Mouse (Mus musculus): ENCODE data around the gene Snx25.
A peak's percentile ranks its signal among the peaks of the same experiment; 100 is the strongest.

Snx25 gene

GRCm38 (mm10) chr8:46152064-46153031, at the start of gene Snx25:
Gene Snx25, minus strand, starts transcription at chr8:46152159.
- DNase-seq (ENCODE audit: low read depth, low spot score): peak; percentile 44

- DNase-seq (ENCODE audit: low read depth, low spot score): no peak
Measured at GRCm38 (mm10) chr8:46197673-46198072, 45.7 kb upstream of the Snx25 start.

- DNase-seq (ENCODE audit: low read depth, low spot score): no peak
Measured at GRCm38 (mm10) chr8:46196877-46197276, 44.9 kb upstream of the Snx25 start.

GRCm38 (mm10) chr8:46193100-46193499, 41.1 kb upstream of the Snx25 start:
- no peak for DNase-seq (ENCODE audit: low read depth, low spot score)

- peak; percentile 30 for DNase-seq (ENCODE audit: low read depth, low spot score)
Measured at GRCm38 (mm10) chr8:46185361-46185760, 33.4 kb upstream of the Snx25 start.

- no peak for DNase-seq (ENCODE audit: low read depth, low spot score)
Measured at GRCm38 (mm10) chr8:46180136-46180535, 28.2 kb upstream of the Snx25 start.

- no peak for DNase-seq (ENCODE audit: low read depth, low spot score)
Measured at GRCm38 (mm10) chr8:46173651-46174050, 21.7 kb upstream of the Snx25 start.

- no peak for DNase-seq (ENCODE audit: low read depth, low spot score)
Measured at GRCm38 (mm10) chr8:46163870-46164190, 11.9 kb upstream of the Snx25 start.

- DNase-seq (ENCODE audit: low read depth, low spot score): peak; percentile 91
Measured at GRCm38 (mm10) chr8:46162953-46163869, 11.3 kb upstream of the Snx25 start.

GRCm38 (mm10) chr8:46153042-46153441, 1.1 kb upstream of the Snx25 start:
- DNase-seq (ENCODE audit: low read depth, low spot score): no peak

GRCm38 (mm10) chr8:46151202-46152062, 527 bp downstream of the Snx25 start, which contains the start of gene Cfap97:
Gene Cfap97, plus strand, starts transcription at chr8:46151771.
- no peak for DNase-seq (ENCODE audit: low read depth, low spot score)

- no peak for DNase-seq (ENCODE audit: low read depth, low spot score)
Measured at GRCm38 (mm10) chr8:46149782-46150181, 2.2 kb downstream of the Snx25 start.

- no peak for DNase-seq (ENCODE audit: low read depth, low spot score)
Measured at GRCm38 (mm10) chr8:46149306-46149705, 2.7 kb downstream of the Snx25 start.

- DNase-seq (ENCODE audit: low read depth, low spot score): no peak
Measured at GRCm38 (mm10) chr8:46146173-46146572, 5.8 kb downstream of the Snx25 start.

GRCm38 (mm10) chr8:46143924-46144323, 8.0 kb downstream of the Snx25 start:
- no peak for DNase-seq (ENCODE audit: low read depth, low spot score)

GRCm38 (mm10) chr8:46143470-46143869, 8.5 kb downstream of the Snx25 start:
- DNase-seq (ENCODE audit: low read depth, low spot score): no peak

- no peak for DNase-seq (ENCODE audit: low read depth, low spot score)
Measured at GRCm38 (mm10) chr8:46142498-46143081, 9.4 kb downstream of the Snx25 start.

- no peak for DNase-seq (ENCODE audit: low read depth, low spot score)
Measured at GRCm38 (mm10) chr8:46141688-46142087, 10.3 kb downstream of the Snx25 start.

- DNase-seq (ENCODE audit: low read depth, low spot score): no peak
Measured at GRCm38 (mm10) chr8:46140376-46141120, 11.4 kb downstream of the Snx25 start.
